Mouse (Mus musculus): ENCODE data around the gene Ano7. TPM values are rescaled to one million over a fixed set of nuclear protein-coding genes. Genes with fewer than 3 reads are reported as not detected.

The Ano7 gene
- polyA plus RNA-seq, 2 experiments = 2.2 to 4.7 TPM

DNA sequence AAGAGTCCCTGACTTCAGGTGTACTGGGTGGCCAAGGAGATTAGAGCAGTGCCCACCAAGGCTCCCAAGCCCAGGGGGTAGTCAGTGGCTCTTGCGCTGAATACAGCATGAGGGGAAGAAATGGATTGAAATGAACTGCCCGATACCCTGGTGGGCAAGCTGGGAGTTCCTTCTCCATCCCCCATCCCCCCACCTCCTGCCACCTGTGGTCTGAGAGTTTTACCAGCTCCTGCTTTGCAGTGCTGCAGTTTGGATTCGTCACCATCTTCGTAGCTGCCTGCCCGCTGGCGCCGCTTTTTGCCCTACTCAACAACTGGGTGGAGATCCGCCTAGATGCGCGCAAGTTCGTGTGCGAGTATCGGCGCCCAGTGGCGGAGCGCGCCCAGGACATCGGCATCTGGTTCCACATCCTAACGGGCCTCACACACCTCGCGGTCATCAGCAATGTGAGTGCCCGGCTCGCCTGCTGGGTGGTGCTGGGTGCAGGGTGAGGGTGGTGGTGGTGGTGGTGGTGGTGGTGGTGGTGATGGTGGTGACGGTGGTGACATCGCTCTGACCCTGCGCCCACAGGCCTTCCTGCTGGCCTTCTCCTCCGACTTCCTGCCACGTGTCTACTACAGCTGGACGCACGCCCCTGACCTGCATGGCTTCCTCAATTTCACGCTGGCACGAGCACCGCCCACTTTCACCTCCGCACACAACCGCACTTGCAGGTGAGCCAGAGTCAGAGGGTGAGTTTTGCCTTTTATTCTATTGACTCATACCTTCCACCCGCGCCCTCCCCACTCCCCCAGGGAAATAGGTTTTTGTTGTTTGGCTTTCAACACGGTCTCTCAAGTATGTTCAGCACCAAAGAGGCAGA lies 27.7 kb downstream of the Ano7 start:
- H3K4me1 ChIP-seq (ENCODE audit: control insufficient read depth, insufficient read depth, low read length) = no peaks in the 10 kb centered on the region
- DNase-seq (ENCODE audit: low spot score) (no peak), ATAC-seq (ENCODE audit: low FRiP score, low read depth) (no peak)
- H3K4me2 ChIP-seq (replicated peaks; ENCODE audit: low read depth, low read length, severe bottlenecking) = peak overlapping the region; percentile 49
- peak overlapping the region; percentile 39; the same call in 1 of the 2 replicates for H3K9ac ChIP-seq (ENCODE audit: low read depth, low read length, severe bottlenecking)
- H3K27ac ChIP-seq (replicated peaks; ENCODE audit: low read depth, low read length) = no peak overlapping the region
- H3K27me3 ChIP-seq (ENCODE audit: control insufficient read depth, insufficient read depth, low read length) = no peaks in the 10 kb centered on the region
- H3K4me3 ChIP-seq (replicated peaks; ENCODE audit: low read length) = peak overlapping the region; percentile 28
- TF ChIP-seq POLR2A (IDR thresholded peaks at IDR 0.05; ENCODE audit: borderline replicate concordance, extremely low read depth, insufficient read depth, insufficient read length) = no peak
- H3K36me3 ChIP-seq (ENCODE audit: control insufficient read depth, insufficient read depth, low read length) = peaks cover 9% of the 10 kb centered on the region
- WGBS = 16% methylated on average over 34 of the region's 38 CpGs
- no peaks in the 10 kb centered on the region for H3K9me3 ChIP-seq (ENCODE audit: control insufficient read depth, low read length)

DNA sequence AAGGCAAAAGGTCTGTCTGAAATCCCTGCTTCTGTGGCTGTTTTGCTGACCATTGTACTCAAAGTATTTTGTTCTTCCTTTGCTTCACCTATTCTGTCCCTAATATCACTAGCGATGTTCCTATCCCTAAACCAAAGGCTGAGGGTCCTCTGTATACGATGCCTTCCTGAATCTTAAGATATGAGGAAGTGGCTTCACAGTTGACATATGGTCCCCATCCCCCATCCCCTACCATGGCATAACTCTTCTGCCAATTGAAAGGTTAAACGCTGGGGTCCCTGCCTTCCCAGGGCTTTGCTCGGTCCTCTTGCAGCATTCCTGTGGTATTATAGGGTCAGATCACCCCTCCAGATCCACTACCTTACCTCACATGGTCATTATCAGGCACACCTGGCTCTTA lies 29.7 kb downstream of the Ano7 start:
- no peaks in the 10 kb centered on the region for H3K27me3 ChIP-seq (ENCODE audit: control insufficient read depth, insufficient read depth, low read length)
- WGBS = 81% methylated on average over 4 of the region's 4 CpGs

DNA sequence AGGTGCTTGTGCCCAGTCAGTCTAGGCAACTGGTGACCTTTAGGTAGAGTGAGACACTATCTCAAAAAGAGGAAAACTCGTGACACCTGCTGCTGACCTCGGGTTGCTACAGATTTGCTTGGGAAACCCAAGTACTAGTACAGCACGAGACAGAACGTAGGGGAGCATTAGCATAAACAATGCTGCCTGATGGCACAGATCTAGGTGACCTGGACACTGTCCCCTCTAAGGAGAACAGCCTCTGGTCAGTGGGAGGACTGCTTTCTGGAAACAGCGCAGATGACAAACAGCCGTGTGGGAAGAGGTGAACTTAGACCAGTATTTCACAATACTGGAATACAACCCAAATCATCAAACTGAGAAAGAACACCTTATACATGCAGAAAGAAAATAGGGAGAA lies 58.4 kb downstream of the Ano7 start:
- Histone ChIP-seq H3K9ac (ENCODE audit: low read depth, low read length, severe bottlenecking) (no peak overlapping the region), H3K4me3 (replicated peaks; ENCODE audit: low read length) (no peak overlapping the region), H3K4me1 (ENCODE audit: control insufficient read depth, insufficient read depth, low read length) (no peaks in the 10 kb centered on the region), H3K9me3 (ENCODE audit: control insufficient read depth, low read length) (no peaks in the 10 kb centered on the region), H3K36me3 (ENCODE audit: control insufficient read depth, insufficient read depth, low read length) (peaks cover 90% of the 10 kb centered on the region), H3K27ac (replicated peaks; ENCODE audit: low read depth, low read length) (no peak overlapping the region), H3K4me2 (replicated peaks; ENCODE audit: low read depth, low read length, severe bottlenecking) (no peak overlapping the region), H3K27me3 (ENCODE audit: control insufficient read depth, insufficient read depth, low read length) (no peaks in the 10 kb centered on the region)
- WGBS = 86% methylated on average over 6 of the region's 6 CpGs
- no peak for TF ChIP-seq POLR2A (IDR thresholded peaks at IDR 0.05; ENCODE audit: borderline replicate concordance, extremely low read depth, insufficient read depth, insufficient read length)
- no peak for ATAC-seq (ENCODE audit: low FRiP score, low read depth)
- no peak for DNase-seq (ENCODE audit: low spot score)

More for the DNA sequence above, 29.7 kb downstream of the Ano7 start:
- DNase-seq (ENCODE audit: low spot score) (no peak), ATAC-seq (ENCODE audit: low FRiP score, low read depth) (no peak)
- no peaks in the 10 kb centered on the region for H3K4me1 ChIP-seq (ENCODE audit: control insufficient read depth, insufficient read depth, low read length)
- H3K27ac ChIP-seq (replicated peaks; ENCODE audit: low read depth, low read length) = no peak overlapping the region
- peaks cover 29% of the 10 kb centered on the region for H3K36me3 ChIP-seq (ENCODE audit: control insufficient read depth, insufficient read depth, low read length)
- no peak overlapping the region for H3K4me2 ChIP-seq (replicated peaks; ENCODE audit: low read depth, low read length, severe bottlenecking)
- no peak overlapping the region for H3K9ac ChIP-seq (ENCODE audit: low read depth, low read length, severe bottlenecking)
- no peaks in the 10 kb centered on the region for H3K9me3 ChIP-seq (ENCODE audit: control insufficient read depth, low read length)
- H3K4me3 ChIP-seq (replicated peaks; ENCODE audit: low read length) = no peak overlapping the region
- TF ChIP-seq POLR2A (IDR thresholded peaks at IDR 0.05; ENCODE audit: borderline replicate concordance, extremely low read depth, insufficient read depth, insufficient read length) = no peak

DNA sequence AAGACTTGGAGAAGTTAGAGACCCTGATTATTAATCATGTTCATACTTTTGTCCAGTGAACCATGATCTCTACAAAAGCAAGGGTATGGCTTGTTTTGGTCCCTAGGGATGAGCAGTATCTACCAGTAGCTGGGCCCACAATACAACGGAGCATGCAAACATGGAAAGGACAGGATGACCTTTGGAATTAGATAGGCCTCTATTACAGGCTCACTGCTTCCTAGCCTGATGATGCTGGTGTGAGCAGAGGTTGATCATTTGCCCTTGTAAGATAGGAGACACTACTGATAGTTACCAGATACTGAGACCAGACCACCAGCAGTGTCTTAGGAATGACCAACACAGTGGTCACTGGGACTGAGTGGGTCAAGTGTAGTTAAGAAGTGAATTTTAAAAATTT lies 65.6 kb downstream of the Ano7 start:
- WGBS = 81% methylated on average over 1 of the region's 1 CpGs
- H3K36me3 ChIP-seq (ENCODE audit: control insufficient read depth, insufficient read depth, low read length) = peaks cover 78% of the 10 kb centered on the region
- no peak overlapping the region for H3K27ac ChIP-seq (replicated peaks; ENCODE audit: low read depth, low read length)
- H3K4me1 ChIP-seq (ENCODE audit: control insufficient read depth, insufficient read depth, low read length) = peaks cover 14% of the 10 kb centered on the region
- H3K9me3 ChIP-seq (ENCODE audit: control insufficient read depth, low read length) = no peaks in the 10 kb centered on the region
- H3K4me2 ChIP-seq (replicated peaks; ENCODE audit: low read depth, low read length, severe bottlenecking) = no peak overlapping the region
- DNase-seq (ENCODE audit: low spot score) (no peak), ATAC-seq (ENCODE audit: low FRiP score, low read depth) (no peak)
- no peak overlapping the region for H3K4me3 ChIP-seq (replicated peaks; ENCODE audit: low read length)
- H3K27me3 ChIP-seq (ENCODE audit: control insufficient read depth, insufficient read depth, low read length) = no peaks in the 10 kb centered on the region
- H3K9ac ChIP-seq (ENCODE audit: low read depth, low read length, severe bottlenecking) = no peak overlapping the region
- TF ChIP-seq POLR2A (IDR thresholded peaks at IDR 0.05; ENCODE audit: borderline replicate concordance, extremely low read depth, insufficient read depth, insufficient read length) = no peak

DNA sequence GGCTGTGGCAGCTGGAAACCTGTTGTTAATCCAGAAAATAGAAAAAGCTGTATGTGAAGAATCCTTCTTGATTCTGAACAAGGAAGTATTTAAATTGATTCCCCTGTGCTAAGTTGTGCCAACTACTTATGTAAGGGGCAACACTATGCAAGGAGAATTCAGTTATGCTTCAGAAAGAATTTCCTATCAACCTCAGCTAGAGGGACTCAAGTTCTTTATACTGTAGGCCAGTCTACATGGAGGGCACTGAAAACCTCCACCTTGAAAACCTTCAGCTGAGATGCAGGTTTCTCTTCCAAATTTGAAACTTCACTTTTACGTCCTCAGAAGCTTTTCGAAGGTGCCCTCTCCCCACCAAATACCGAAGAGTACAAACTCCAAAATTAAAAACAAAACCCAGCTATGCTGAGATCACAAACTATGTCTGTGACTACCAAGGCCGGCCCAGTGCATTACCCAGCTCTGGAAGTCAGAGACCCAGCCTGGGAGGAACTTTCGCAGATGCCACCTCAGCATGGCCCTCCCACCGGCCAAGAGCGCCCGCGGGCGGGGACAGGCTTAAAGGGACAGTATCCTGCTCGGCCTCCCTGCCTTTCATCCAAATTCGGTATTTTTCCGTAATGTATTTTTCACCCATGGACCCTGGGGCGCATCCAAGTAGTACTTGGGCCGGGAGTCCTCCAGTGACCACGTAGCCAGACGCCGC lies 70.8 kb downstream of the Ano7 start:
- no peak for TF ChIP-seq POLR2A (IDR thresholded peaks at IDR 0.05; ENCODE audit: borderline replicate concordance, extremely low read depth, insufficient read depth, insufficient read length)
- WGBS = 4% methylated on average over 18 of the region's 18 CpGs
- peak; percentile 76 for DNase-seq (ENCODE audit: low spot score)
- Histone ChIP-seq H3K27me3 (ENCODE audit: control insufficient read depth, insufficient read depth, low read length) (no peaks in the 10 kb centered on the region), H3K9ac (ENCODE audit: low read depth, low read length, severe bottlenecking) (peak overlapping the region; percentile 95), H3K27ac (replicated peaks; ENCODE audit: low read depth, low read length) (peak overlapping the region; percentile 97), H3K4me3 (replicated peaks; ENCODE audit: low read length) (peak overlapping the region; percentile 95), H3K36me3 (ENCODE audit: control insufficient read depth, insufficient read depth, low read length) (peaks cover 33% of the 10 kb centered on the region), H3K4me2 (replicated peaks; ENCODE audit: low read depth, low read length, severe bottlenecking) (peak overlapping the region; percentile 54), H3K9me3 (ENCODE audit: control insufficient read depth, low read length) (no peaks in the 10 kb centered on the region), H3K4me1 (ENCODE audit: control insufficient read depth, insufficient read depth, low read length) (peaks cover 14% of the 10 kb centered on the region)
- peak; percentile 73 for ATAC-seq (ENCODE audit: low FRiP score, low read depth)
